Mouse (Mus musculus): Measurements from ENCODE around the gene Hist1h3c. TPM values are rescaled to one million over a fixed set of nuclear protein-coding genes. Genes with fewer than 3 reads are reported as not detected.
"Not testable (repeated sequence)": the region's sequence is repeated elsewhere in the genome, so short reads cannot be mapped to it uniquely, and the experiment has no call there.

Hist1h3c gene
- polyA plus RNA-seq, 3 experiments from 2014 or later: 2.5 TPM; not detected in 2

- peak; percentile 86 for ATAC-seq
Observed at GRCm38 (mm10) chr13:23739069-23739921, 6.1 kb downstream of the Hist1h3c start.

- ATAC-seq: peak; percentile 70
Observed at GRCm38 (mm10) chr13:23738677-23739068, 6.7 kb downstream of the Hist1h3c start, which contains the start of gene Hist1h1c. Gene Hist1h1c (plus strand): TSS chr13:23738808.

- ATAC-seq: no peak
Observed at GRCm38 (mm10) chr13:23738041-23738440, 7.4 kb downstream of the Hist1h3c start.

GRCm38 (mm10) chr13:23737091-23737490 is 8.3 kb downstream of the Hist1h3c start:
- no peak for ATAC-seq

GRCm38 (mm10) chr13:23732156-23732804 is 13.1 kb downstream of the Hist1h3c start:
- peak; percentile 90 for ATAC-seq

GRCm38 (mm10) chr13:23730479-23730878 is 14.9 kb downstream of the Hist1h3c start:
- no peak for ATAC-seq

GRCm38 (mm10) chr13:23729706-23730105 is 15.7 kb downstream of the Hist1h3c start:
- ATAC-seq: no peak

- peak; percentile 69 for ATAC-seq
Observed at GRCm38 (mm10) chr13:23729192-23729525, 16.2 kb downstream of the Hist1h3c start.

- ATAC-seq: no peak
Observed at GRCm38 (mm10) chr13:23728472-23729191, 16.8 kb downstream of the Hist1h3c start.

GRCm38 (mm10) chr13:23725213-23725612 is 20.2 kb downstream of the Hist1h3c start:
- ATAC-seq: no peak

- no peak for ATAC-seq
Observed at GRCm38 (mm10) chr13:23724239-23724638, 21.2 kb downstream of the Hist1h3c start.

GRCm38 (mm10) chr13:23717593-23718245 is 27.7 kb downstream of the Hist1h3c start:
- not testable (repeated sequence) for ATAC-seq

GRCm38 (mm10) chr13:23717176-23717575 is 28.2 kb downstream of the Hist1h3c start:
- ATAC-seq: no peak

GRCm38 (mm10) chr13:23716261-23717042 is 28.9 kb downstream of the Hist1h3c start:
- ATAC-seq: no peak

GRCm38 (mm10) chr13:23710374-23711089 is 34.9 kb downstream of the Hist1h3c start, which contains the start of gene Hfe:
Gene Hfe (minus strand): TSS chr13:23710854.
- peak; percentile 93 for ATAC-seq

- peak; percentile 44 for ATAC-seq
Observed at GRCm38 (mm10) chr13:23709714-23710373, 35.6 kb downstream of the Hist1h3c start.

GRCm38 (mm10) chr13:23708654-23709053 is 36.7 kb downstream of the Hist1h3c start:
- no peak for ATAC-seq

GRCm38 (mm10) chr13:23708041-23708440 is 37.4 kb downstream of the Hist1h3c start:
- ATAC-seq: no peak

GRCm38 (mm10) chr13:23706771-23707170 is 38.6 kb downstream of the Hist1h3c start:
- no peak for ATAC-seq

GRCm38 (mm10) chr13:23705751-23706356 is 39.5 kb downstream of the Hist1h3c start:
- no peak for ATAC-seq

Data from inflammation-experienced regulatory T-cells, adult 6 months (primary cell).